Mouse (Mus musculus) MEL (cell line): Measurements from ENCODE around the gene Klf2.

Source experiments
- CHD1 ChIP-seq: IDR thresholded peaks from 2 replicates; pipeline ENCODE4 v1.6.1; 2012; ENCODE audit warnings: low read depth, mild to moderate bottlenecking, inconsistent platforms, low read length, improper control_type of control experiment
- CTCF ChIP-seq, 3 experiments: IDR thresholded peaks in 2 of 3; conservative IDR thresholded peaks in 1 of 3; 2 replicates each; pipeline ENCODE4 v1.5.1; 2011 to 2012; ENCODE audit warnings: low read length in 3 of 3, low read depth in 2 of 3, mild to moderate bottlenecking in 2 of 3, improper control_type of control experiment in 1 of 3, inconsistent platforms in 1 of 3, mixed read lengths in 1 of 3, moderate library complexity in 1 of 3; ENCODE audit not compliant: control insufficient read depth in 1 of 3, insufficient read depth in 1 of 3, poor library complexity in 1 of 3, severe bottlenecking in 1 of 3
- HCFC1 ChIP-seq: IDR thresholded peaks from 2 replicates; pipeline ENCODE4 v1.6.1; 2012; ENCODE audit warnings: low read depth, mild to moderate bottlenecking, inconsistent platforms, low read length, improper control_type of control experiment, moderate library complexity
- JUND ChIP-seq: IDR thresholded peaks from 2 replicates; pipeline ENCODE4 v1.6.1; 2011; ENCODE audit warnings: low read depth, mild to moderate bottlenecking, improper control_type of control experiment, low read length
- MAX ChIP-seq: IDR thresholded peaks from 2 replicates; pipeline ENCODE4 v1.6.1; 2011; ENCODE audit warnings: low read length, improper control_type of control experiment
- MEF2A ChIP-seq: IDR thresholded peaks from 2 replicates; pipeline ENCODE4 v1.6.1; 2014; ENCODE audit warnings: low read depth, mild to moderate bottlenecking, inconsistent platforms, low read length, improper control_type of control experiment; ENCODE audit not compliant: poor library complexity, insufficient replicate concordance, severe bottlenecking; ENCODE audit errors: extremely low read depth
- MXI1 ChIP-seq: IDR thresholded peaks from 2 replicates; pipeline ENCODE4 v1.6.1; 2011; ENCODE audit warnings: mild to moderate bottlenecking, low read depth, low read length, improper control_type of control experiment
- NELFE ChIP-seq: IDR thresholded peaks from 2 replicates; pipeline ENCODE4 v1.6.1; 2011; ENCODE audit warnings: low read depth, low read length, improper control_type of control experiment
- NRF1 ChIP-seq: IDR thresholded peaks from 2 replicates; pipeline ENCODE4 v1.6.1; 2014; ENCODE audit warnings: low read depth, mild to moderate bottlenecking, inconsistent platforms, low read length, improper control_type of control experiment, moderate library complexity; ENCODE audit not compliant: poor library complexity, insufficient read depth, severe bottlenecking
- POLR2A ChIP-seq, 2 experiments: IDR thresholded peaks; 2 replicates each; pipeline ENCODE4 v1.6.1; 2011 to 2012; ENCODE audit warnings: low read length in 2 of 2, mild to moderate bottlenecking in 2 of 2, control low read depth in 1 of 2, improper control_type of control experiment in 1 of 2, low read depth in 1 of 2, moderate library complexity in 1 of 2; ENCODE audit not compliant: control insufficient read depth in 1 of 2, insufficient read depth in 1 of 2, poor library complexity in 1 of 2
- POLR2AphosphoS2 ChIP-seq: IDR thresholded peaks from 2 replicates; pipeline ENCODE4 v1.6.1; 2011; ENCODE audit warnings: low read length, improper control_type of control experiment
- SMC3 ChIP-seq: IDR thresholded peaks from 2 replicates; pipeline ENCODE4 v1.6.1; 2011; ENCODE audit warnings: low read depth, low read length, improper control_type of control experiment

- TF ChIP-seq MAX = no peak
- TF ChIP-seq CTCF (IDR thresholded peaks at IDR 0.05 in 2 of 3, conservative IDR thresholded peaks at IDR 0.05 in 1 of 3; ENCODE audit: control insufficient read depth in 1 of 3, insufficient read depth in 1 of 3, low read depth in 2 of 3, low read length in 3 of 3, poor library complexity in 1 of 3, severe bottlenecking in 1 of 3) = no peak
- no peak for TF ChIP-seq POLR2A (IDR thresholded peaks at IDR 0.05; ENCODE audit: control insufficient read depth in 1 of 2, insufficient read depth in 1 of 2, low read depth in 1 of 2, low read length in 2 of 2, poor library complexity in 1 of 2)
- TF ChIP-seq HCFC1 = no peak
- no peak for TF ChIP-seq SMC3
- TF ChIP-seq MEF2A = no peak
- no peak for TF ChIP-seq POLR2AphosphoS2
- TF ChIP-seq NELFE = no peak
- TF ChIP-seq MXI1 = no peak
- no peak for TF ChIP-seq JUND
- no peak for TF ChIP-seq NRF1
- TF ChIP-seq CHD1 = no peak
These were observed 7.9 kb upstream of the Klf2 start for GRCm38 (mm10) chr8:72310849-72311506.
